Mouse (Mus musculus): ENCODE results near the gene Cacna2d2. TPM values are rescaled to one million over a fixed set of nuclear protein-coding genes. Genes with fewer than 3 reads are reported as not detected.

Gene Cacna2d2
- polyA plus RNA-seq (2012; rRNA removed): 20.0 and 33.9 TPM in 2 replicates

DNA sequence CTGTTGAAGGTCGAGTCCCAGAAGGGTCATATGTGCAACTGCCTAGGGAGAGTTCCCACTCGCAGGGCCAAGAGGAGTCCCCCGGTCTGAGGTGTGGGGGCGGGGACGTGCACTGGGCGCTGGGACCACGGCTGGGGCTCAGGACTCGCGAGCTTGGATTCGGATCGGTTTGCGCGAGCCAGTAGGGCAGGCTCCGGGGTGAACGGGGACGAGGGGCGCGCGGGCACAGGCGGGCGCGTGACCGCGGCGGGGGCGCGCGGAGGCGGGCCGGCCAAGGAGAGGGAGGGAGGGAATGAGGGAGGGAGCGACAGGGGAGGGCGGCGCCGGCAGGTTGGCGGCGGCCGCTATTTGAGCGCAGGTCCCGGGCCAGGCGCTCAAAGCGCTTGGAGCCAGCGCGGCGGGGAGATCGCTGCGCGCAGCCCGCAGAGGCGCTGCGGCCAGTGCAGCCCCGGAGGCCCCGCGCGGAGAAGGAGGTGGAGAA is at the start of gene Cacna2d2:
TSS of gene Cacna2d2 (plus strand) at position 122 of the 481 bp plus-strand sequence.

GRCm38 (mm10) chr9:107533791-107534407 is 134.5 kb downstream of the Cacna2d2 start, which contains the start of gene Tmem115:
TSS of gene Tmem115 (plus strand) at chr9:107533945.

DNA sequence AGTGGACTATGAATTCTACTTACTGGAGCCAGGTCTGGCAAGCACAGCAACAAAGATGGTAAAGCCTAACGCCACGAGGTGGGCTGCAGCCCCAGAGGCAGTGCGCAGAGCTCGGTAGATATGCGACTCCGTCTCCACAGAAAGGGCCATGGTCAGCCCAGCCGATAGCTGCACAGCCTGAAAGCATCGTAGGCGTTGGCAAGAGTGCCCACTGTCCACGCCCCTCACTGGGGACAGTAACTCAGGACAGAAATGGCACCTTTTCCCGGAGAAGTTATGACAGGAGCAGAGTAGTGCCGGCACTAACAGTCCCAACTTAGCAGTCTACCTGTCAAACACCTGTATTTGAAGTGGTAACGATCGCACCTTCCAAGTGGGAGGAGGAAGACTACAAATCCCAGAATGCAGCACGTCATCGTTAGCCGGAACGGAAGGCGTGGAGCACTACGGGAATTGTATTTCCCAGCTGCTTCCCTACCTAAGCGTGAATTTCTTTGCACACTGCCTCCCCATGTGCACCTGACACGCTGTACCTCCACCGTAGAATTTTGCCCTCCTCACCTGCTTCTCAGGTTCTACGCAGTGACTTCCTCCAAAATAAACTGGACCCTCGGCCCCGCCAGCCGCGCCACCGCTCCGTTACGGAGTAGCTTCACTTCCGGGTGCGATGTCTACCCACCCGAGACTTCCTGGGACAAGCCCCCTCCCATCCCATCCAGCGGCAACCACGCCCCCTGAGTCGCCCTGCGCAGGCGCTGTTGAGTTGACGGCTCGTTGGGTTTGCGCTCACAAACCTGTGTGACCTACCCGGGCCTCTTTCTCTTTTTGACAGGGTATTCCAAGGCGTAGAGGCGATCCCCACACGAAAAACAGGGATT is 142.3 kb downstream of the Cacna2d2 start, which contains the start of the genes Cyb561d2 and Nprl2:
TSS of gene Cyb561d2 (minus strand) at position 720 of the 878 bp plus-strand sequence.
TSS of gene Nprl2 (plus strand) at position 753 of the 878 bp plus-strand sequence.

DNA sequence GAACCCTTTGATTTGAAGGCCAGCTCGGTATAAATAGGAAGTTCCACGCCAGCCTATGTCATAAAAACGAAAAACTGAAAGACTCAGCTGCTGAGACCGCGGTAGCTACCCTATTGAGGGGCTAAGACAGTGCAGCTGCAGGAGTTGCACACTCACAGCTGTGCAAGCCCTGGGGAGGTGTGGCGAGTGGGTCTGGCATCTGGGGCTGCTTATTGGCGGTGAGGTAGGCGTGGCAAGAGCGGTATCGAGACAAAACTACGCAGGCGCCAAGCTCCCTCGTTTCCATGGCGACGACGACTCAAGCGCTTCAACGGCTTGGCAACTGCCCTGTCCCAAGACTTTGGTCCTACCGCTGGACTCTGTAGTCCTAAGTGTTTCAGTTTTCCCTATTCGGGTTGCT is 147.6 kb downstream of the Cacna2d2 start, which contains the start of gene Zmynd10:
TSS of gene Zmynd10 (plus strand) at position 273 of the 400 bp plus-strand sequence.

DNA sequence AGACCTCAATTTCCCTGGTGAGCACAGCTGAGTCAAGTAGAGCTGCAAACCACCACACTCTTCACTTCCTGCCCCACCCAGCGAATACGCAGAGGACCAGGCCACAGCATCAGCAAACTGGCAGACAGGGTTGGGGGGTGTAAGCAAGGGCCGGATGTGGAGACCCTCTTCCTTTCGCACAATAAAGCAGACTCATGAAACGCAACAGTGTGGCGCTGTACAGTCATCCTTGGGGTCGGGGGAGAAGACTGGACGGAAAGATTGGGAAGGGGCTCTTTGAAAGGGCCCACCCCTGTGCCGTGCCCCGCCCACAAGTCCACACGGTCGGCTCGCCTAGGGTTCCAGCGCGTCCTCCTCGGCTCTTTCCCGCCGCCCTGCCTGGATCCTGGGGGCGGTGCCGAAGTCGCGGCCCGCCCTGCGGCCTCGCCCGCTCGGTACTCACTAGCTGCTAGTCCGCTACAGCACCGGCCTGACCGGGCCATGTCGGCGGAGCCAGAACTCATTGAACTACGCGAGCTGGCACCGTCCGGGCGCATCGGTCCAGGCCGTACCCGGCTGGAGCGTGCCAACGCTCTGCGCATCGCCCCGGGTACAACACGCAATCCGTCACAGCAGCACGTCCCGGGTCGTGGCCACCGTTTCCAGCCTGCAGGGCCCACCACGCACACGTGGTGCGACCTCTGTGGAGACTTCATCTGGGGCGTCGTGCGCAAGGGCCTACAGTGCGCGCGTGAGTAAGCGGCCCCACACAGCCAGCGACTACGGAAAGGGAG is 151.9 kb downstream of the Cacna2d2 start, which contains the start of gene Rassf1:
TSS of gene Rassf1 (plus strand) at position 439 of the 773 bp plus-strand sequence.

GRCm38 (mm10) chr9:107563029-107563581 is 163.7 kb downstream of the Cacna2d2 start, which contains the start of gene Tusc2:
TSS of gene Tusc2 (plus strand) at chr9:107563255.

DNA sequence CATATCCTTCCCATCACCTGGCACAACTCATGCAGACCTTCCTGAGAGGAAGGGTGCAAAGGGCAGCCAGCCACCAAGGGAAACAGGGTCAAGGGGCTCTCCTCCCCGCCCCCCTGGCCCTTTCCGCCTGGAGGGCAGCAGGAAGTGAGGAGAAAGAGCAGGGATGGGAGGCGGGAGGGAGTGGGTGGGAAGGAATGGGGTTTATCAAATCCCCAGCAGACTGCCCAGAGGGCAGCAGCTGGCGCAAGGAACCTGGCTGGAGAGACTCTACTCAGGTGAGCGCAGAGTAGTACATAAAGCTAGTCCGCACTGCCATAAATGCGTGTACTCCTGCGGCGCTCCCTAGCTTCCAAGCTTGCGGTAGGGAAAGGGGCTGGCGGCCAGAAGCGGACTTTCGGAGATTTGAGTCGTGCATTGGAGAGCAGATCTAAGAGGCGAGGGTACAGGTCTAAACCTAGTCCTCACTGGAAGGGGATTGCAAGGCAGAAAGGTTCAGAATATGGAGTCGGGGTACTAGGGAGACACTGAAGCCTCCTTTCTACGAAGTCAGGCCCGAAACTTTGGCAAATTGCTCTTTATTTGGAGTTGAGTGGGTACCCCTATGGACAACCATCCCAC is 168.4 kb downstream of the Cacna2d2 start, which contains the start of gene Hyal2:
TSS of gene Hyal2 (plus strand) at position 244 of the 618 bp plus-strand sequence.

GRCm38 (mm10) chr9:107576357-107577107 is 177.1 kb downstream of the Cacna2d2 start, which contains the start of gene Hyal1:
TSS of gene Hyal1 (plus strand) at chr9:107576927.

GRCm38 (mm10) chr9:107578587-107578986 is 179.2 kb downstream of the Cacna2d2 start, which contains the start of gene Naa80:
TSS of gene Naa80 (plus strand) at chr9:107578887.

Other genes starting within 250 kb of the Cacna2d2 start
- 0.83 and 2.8 TPM in 2 replicates for gene Dock3, start 167.7 kb upstream of the Cacna2d2 start, polyA plus RNA-seq (2012; rRNA removed)
- 63.5 and 65.9 TPM in 2 replicates for gene Mapkapk3, start 109.7 kb upstream of the Cacna2d2 start, polyA plus RNA-seq (2012; rRNA removed)
- gene Cish, start 103.6 kb upstream of the Cacna2d2 start, polyA plus RNA-seq (2012; rRNA removed): 26.1 and 27.6 TPM in 2 replicates
- gene Hemk1, start 61.3 kb upstream of the Cacna2d2 start, polyA plus RNA-seq (2012; rRNA removed): 18.1 and 18.8 TPM in 2 replicates
- 0.26 and 0.27 TPM in 2 replicates for gene 6430571L13Rik, start 59.0 kb upstream of the Cacna2d2 start, polyA plus RNA-seq (2012; rRNA removed)
- gene Tmem115, start 134.3 kb downstream of the Cacna2d2 start, polyA plus RNA-seq (2012; rRNA removed): 73.8 and 95.5 TPM in 2 replicates
- gene Cyb561d2, start 142.6 kb downstream of the Cacna2d2 start, polyA plus RNA-seq (2012; rRNA removed): 37.4 and 58.8 TPM in 2 replicates
- 26.5 and 29.3 TPM in 2 replicates for gene Nprl2, start 142.6 kb downstream of the Cacna2d2 start, polyA plus RNA-seq (2012; rRNA removed)
- gene Zmynd10, start 147.7 kb downstream of the Cacna2d2 start, polyA plus RNA-seq (2012; rRNA removed): 0.41 and 0.65 TPM in 2 replicates
- 27.3 and 28.5 TPM in 2 replicates for gene Rassf1, start 151.9 kb downstream of the Cacna2d2 start, polyA plus RNA-seq (2012; rRNA removed)
- 78.3 and 101 TPM in 2 replicates for gene Tusc2, start 163.6 kb downstream of the Cacna2d2 start, polyA plus RNA-seq (2012; rRNA removed)
- gene Hyal2, start 168.3 kb downstream of the Cacna2d2 start, polyA plus RNA-seq (2012; rRNA removed): 91.7 and 94.5 TPM in 2 replicates
- 4.4 and 5.2 TPM in 2 replicates for gene Hyal1, start 177.3 kb downstream of the Cacna2d2 start, polyA plus RNA-seq (2012; rRNA removed)
- 53.5 and 65.8 TPM in 2 replicates for gene Naa80, start 179.3 kb downstream of the Cacna2d2 start, polyA plus RNA-seq (2012; rRNA removed)
- gene Hyal3, start 181.2 kb downstream of the Cacna2d2 start, polyA plus RNA-seq (2012; rRNA removed): 0.96 and 0.98 TPM in 2 replicates
- 62.5 and 65.0 TPM in 2 replicates for gene Ifrd2, start 188.0 kb downstream of the Cacna2d2 start, polyA plus RNA-seq (2012; rRNA removed)
- gene Sema3b, start 209.6 kb downstream of the Cacna2d2 start, polyA plus RNA-seq (2012; rRNA removed): 93.4 and 98.5 TPM in 2 replicates
- gene Gnai2, start 235.8 kb downstream of the Cacna2d2 start, polyA plus RNA-seq (2012; rRNA removed): 562 and 599 TPM in 2 replicates